Mouse (Mus musculus) left cerebral cortex, adult 8-10 months (tissue): ENCODE data around the gene Ppp2r5a. TPM values are rescaled to one million over a fixed set of nuclear protein-coding genes. Genes with fewer than 3 reads are reported as not detected.

Source experiments
- total RNA-seq, 4 experiments: library from RNA; stranded (reverse); gene quantifications; 2 replicates each; pipeline ENCODE4 v1.2.4; 2022

The Ppp2r5a gene
- total RNA-seq, 4 experiments from 2014 or later = 73.1 to 84.9 (median 78.6) TPM

Other genes with a start within 250 kb of the Ppp2r5a start
- gene Fam71a, start 238.5 kb downstream of the Ppp2r5a start, total RNA-seq = not detected
- 1 to 10 TPM; 1.0 to 4.6 (median 2.5) TPM for gene Atf3, start 185.2 kb downstream of the Ppp2r5a start, total RNA-seq
- 10 to 100 TPM; 70.3 to 81.7 (median 76.9) TPM for gene Nenf, start 85.1 kb downstream of the Ppp2r5a start, total RNA-seq
- 10 to 100 TPM in 1 of 4 experiments, 1 to 10 TPM in 3; 8.8 to 12.0 (median 9.6) TPM for gene Tmem206, start 77.4 kb downstream of the Ppp2r5a start, total RNA-seq
- gene Dtl, start 172.3 kb upstream of the Ppp2r5a start, total RNA-seq = 1 to 10 TPM; 3.9 to 5.9 (median 5.5) TPM
- 10 to 100 TPM; 29.0 to 36.4 (median 32.3) TPM for gene Ints7, start 172.4 kb upstream of the Ppp2r5a start, total RNA-seq